Mouse (Mus musculus): ENCODE measurements around the gene D630003M21Rik.

Gene D630003M21Rik

DNA sequence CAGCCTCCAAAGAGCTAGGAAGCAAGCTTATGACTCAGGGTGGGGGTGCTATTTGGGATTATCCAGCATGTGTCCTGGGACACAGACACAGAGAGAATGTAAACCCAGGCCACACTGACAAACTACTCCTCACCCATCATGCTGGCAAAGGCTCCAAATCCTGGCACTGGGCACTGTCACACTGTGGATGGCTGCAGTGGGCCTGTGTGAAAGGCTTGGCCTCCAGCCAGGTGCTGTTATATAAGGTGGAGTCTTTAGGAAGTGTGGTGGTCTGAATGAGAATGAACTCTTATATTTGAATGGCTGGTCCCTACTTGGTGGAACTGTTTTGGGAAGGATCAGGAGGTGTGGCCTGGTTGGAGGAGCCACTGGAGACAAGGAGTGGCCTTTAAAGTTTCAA lies 7.7 kb upstream of the D630003M21Rik start:
- DNase-seq (ENCODE audit: low spot score in 2 of 2): no peak

DNA sequence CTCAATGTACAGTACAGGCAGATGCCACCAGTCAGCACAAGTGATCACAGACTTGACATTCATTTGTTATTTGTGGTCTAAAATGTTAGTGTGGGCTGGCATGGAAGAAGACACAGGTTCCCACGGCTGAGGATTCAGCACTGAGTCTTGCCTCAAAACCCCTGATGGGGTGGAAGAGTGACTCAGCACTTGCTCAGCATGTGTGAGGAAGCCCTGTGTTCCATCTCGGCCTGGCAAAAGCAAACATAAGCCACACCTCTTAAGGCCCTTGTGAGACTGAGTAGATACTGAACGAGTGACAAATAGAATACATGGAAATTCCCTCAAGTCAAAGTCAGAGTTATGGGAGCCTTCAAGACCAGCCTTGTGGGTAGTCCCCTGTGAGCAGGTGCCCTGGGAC lies 4.1 kb upstream of the D630003M21Rik start:
- no peak for DNase-seq (ENCODE audit: low spot score in 2 of 2)

DNA sequence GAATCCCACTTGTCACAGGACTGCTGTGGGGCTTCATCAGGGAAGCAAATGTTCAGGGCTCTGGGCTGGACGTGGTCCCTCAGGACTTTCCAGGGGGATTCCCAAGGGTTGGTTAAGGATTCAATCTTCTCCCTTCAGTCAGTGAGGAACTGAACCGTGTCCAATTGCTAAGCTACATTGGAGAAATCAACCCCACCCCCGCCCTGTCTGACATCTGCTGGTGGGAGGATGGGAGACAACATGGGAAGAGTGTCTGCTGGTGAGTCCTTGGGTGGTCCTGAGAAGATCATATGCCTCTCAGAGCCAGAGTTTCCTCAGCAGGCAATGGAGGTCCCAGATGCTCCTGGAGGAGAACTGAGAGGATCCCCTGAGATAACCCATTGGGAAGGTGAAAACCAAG lies 3.4 kb upstream of the D630003M21Rik start:
- no peak for DNase-seq (ENCODE audit: low spot score in 2 of 2)

DNA sequence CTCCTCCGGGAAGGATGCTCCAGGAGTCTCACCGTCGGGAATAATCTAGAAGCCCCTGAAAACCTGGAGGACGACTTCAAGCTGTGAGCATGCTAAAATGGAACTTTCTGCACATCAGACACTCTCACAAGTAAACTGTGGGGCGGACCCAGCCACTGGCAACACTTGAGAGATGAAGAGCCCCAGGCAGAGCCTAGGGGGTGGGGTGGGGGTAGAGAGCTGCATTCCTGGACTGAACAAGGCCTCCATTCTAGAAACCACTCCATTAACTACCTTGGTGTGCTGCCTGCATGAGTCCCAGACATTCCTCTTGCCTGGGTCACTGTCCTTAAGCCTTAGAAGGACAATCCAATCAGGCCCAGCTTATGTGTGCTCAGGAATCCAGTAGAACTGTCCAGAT lies 2.0 kb upstream of the D630003M21Rik start:
- no peak for DNase-seq (ENCODE audit: low spot score in 2 of 2)

- DNase-seq (ENCODE audit: low spot score in 2 of 2): no peak
Measured at GRCm38 (mm10) chr2:158230617-158231016, 1.6 kb upstream of the D630003M21Rik start.

DNA sequence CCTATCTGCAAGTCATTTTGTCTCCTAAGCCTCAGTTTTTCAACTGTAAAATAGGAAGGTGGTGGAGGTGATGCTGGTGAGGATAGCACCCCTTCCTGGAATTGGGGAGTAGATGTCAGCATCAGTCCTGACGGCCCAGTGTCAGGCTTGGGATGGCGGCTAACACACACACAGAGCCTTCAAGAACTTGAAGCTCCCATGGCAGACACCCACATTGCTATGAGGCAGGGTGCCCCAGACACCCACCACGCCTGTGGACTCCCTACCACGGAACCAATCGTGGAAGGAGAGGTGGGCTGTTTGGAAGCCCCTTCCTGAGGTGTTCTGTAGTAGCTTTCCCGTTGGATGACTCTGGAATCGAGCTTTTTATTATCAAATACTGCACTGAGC lies 476 bp upstream of the D630003M21Rik start:
- DNase-seq (ENCODE audit: low spot score in 2 of 2): no peak

DNA sequence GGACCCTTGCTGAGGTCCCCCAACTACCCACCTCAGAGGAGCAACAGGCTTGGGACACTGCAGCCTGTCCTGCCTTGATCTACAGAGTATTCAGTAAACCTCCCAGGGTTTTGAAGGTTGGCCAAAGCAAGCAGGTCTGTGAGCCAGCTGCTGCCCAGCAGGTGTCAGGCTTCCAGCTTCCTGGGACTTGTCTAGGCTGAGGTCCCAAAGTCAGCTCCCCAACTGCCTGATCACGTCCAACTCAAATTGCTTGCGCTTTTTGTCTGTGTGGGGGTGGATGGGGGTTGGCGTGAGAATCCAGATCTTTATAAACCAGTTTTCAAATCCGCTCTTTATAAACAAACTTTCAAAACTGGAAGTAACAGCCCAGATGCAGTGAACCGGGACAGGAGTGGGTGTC lies 3.7 kb downstream of the D630003M21Rik start:
- DNase-seq (ENCODE audit: low spot score in 2 of 2): peak in 1 of 2 experiments; percentile 51

DNA sequence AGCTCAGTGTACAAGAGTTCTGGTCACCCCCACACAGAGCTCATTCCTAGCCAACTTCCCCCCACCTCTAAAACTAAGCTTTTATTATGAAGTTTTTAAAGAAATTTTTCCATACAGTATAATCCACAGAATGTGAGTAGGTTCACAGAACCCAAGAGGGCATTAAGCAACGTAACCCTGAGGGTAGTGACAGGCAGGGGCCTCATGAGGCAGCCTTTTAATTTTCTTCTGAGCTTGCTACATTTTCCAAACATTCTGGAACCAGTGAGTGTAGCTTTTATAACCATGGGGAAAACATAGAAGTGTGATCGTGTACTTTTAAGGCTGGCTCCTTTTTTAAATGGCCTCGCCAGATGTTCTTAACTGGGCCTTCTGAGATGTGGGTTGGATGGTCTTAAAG lies 5.5 kb downstream of the D630003M21Rik start:
- no peak for DNase-seq (ENCODE audit: low spot score in 2 of 2)

GRCm38 (mm10) chr2:158222664-158223063 lies 6.4 kb downstream of the D630003M21Rik start:
- DNase-seq (ENCODE audit: low spot score in 2 of 2): peak in 1 of 2 experiments; percentile 64

DNA sequence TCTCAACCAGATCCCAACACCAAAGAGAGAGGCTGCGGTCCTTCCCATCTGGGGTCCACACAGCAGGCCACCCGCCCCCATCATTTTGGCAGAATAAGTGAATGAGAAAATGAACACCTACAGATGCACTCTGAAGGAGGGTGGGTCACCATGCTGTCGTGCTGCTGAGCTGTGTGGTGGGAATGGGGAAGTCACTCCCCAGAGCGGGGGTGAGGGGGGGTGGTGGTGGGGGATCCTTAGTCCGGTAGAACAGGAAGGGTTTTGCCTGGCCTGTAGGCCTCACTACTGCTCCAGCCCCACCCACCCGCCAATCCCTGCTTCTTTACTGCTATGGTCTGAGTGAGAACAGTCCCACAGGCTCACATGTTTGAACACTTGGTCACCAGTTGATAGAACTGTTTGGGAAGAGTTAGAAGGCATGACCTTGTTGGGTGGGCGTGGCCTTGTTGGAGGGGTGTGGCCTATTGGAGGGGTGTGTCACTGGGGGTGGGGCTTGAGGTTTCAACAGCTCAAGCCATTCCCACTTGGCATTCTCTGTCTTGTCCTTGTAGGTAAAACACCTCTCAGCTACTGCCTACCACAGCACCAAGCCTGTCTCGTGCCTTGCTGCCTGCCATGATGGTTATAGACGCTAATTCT lies 7.5 kb downstream of the D630003M21Rik start:
- DNase-seq (ENCODE audit: low spot score in 2 of 2): no peak

DNA sequence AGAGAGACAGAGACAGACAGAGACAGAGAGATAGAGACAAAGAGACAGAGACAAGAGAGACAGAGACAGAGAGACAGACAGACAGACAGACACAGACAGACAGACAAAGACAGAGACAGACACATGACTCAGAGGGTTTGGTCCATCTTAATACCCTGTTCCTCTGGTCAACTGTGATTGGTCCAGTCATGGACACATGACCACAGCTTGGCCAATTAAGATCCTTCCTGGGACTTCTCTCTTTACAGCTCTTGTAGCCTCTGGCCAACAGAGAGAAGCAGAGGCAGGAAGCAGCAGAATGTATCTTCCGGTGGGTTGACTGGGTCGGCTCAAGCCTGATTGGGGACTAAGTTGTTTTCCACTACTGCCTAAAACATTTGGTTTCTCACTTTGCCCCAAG lies 9.5 kb downstream of the D630003M21Rik start:
- DNase-seq (ENCODE audit: low spot score in 2 of 2): no peak

DNA sequence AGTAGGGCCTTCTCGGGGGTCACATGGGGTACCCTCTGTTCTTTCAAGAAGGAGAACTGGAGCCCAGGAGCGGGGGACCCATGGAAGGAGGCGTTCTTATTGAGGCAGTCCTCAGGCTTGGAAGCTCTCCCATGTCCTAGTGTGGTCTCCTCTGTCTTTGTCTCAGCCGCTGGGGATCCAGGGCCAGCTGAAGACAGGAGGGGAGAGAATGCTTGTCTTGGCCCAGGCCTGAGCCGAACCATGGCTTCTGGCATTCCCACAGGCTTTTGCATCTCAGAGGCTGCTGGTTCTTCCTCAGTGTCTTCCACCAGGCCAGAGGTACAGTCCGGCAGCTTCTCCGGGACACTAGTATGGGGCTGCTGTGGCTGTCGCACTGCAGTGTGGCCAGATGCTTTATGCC lies 12.5 kb downstream of the D630003M21Rik start:
- DNase-seq (ENCODE audit: low spot score in 2 of 2): peak in 1 of 2 experiments; percentile 43

GRCm38 (mm10) chr2:158215283-158216117 lies 13.5 kb downstream of the D630003M21Rik start:
- peak; percentile 64 to 68 for DNase-seq (ENCODE audit: low spot score in 2 of 2)

DNA sequence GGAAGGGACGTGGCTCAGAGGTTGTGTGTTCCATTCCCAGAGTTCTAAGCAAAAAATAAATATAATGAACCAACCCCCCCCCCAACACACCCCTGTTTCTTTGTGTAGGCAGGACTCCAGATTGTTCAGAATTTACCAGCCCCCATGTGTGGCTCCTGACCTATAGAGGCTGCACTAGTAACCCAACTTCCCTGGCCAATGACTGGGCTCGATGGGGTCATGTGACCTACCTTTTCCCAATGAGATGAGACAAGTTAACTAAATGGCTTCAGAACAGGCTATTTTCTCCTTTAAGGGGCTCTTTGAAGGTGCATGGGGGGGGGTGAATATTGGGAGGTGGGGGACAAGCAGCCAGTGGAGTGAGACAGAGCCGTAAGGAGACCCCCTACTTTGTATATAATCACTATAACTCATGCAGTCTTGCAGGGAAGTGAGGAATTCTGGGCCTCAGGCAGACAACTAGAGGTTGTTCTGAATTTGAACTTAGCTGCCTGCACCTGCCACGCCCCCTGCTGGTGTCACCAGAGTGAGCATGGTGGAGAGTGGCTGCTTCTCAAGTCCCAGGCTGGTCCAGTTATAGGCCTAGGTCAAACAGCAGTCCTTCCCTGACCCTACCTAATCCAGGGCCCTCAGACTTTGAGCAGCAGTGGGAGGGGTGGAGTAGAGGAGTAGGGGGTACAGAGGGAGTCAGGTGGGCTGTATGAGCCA lies 17.1 kb downstream of the D630003M21Rik start:
- DNase-seq (ENCODE audit: low spot score in 2 of 2): no peak

DNA sequence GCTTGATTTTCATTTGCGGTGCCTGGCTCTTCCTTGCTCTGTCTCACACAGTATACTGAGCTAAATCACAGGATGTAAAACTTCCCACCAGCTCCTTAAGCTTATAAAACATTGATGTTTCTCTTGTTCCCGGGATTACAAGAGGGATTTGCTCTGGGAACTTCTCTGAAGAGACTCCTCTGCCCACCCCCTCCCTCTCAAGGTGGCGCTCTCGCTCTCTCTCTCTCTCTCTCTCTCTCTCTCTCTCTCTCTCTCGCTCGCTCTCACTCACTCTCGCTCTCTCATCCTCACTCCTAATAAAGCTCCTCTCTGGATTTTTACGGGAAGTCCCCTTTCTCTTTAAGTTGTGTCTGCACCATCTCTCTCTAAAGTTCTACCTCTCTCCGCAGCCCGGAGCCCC lies 18.1 kb downstream of the D630003M21Rik start:
- DNase-seq (ENCODE audit: low spot score in 2 of 2): no peak

- DNase-seq (ENCODE audit: low spot score in 2 of 2): no peak
Measured at GRCm38 (mm10) chr2:158210503-158210902, 18.5 kb downstream of the D630003M21Rik start.

- DNase-seq (ENCODE audit: low spot score in 2 of 2): no peak
Measured at GRCm38 (mm10) chr2:158209776-158210175, 19.2 kb downstream of the D630003M21Rik start.

GRCm38 (mm10) chr2:158207848-158208247 lies 21.2 kb downstream of the D630003M21Rik start:
- DNase-seq (ENCODE audit: low spot score in 2 of 2): peak; percentile 52 to 73

DNA sequence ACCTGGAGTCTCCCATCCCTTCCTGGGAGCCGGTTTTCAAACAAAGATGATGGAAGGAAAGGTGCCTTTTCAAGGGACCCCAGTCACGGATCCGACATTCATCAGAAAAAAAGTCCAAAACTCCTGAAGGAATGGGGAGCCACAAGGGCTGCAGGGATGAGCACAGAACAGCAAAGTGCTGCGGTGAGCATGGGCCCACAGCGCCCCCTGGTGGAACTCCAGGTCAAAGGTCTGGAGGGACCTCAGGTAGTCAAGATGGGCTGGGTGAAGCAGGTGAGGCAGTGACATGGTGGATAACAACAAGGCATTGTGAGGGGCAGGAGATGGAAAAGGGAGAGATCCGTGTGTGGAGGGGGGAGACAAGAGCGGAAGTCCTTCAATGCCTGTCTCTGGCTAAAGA lies 24.9 kb downstream of the D630003M21Rik start:
- DNase-seq (ENCODE audit: low spot score in 2 of 2): peak; percentile 71 to 88

- no peak for DNase-seq (ENCODE audit: low spot score in 2 of 2)
Measured at GRCm38 (mm10) chr2:158203686-158204085, 25.3 kb downstream of the D630003M21Rik start.

- no peak for DNase-seq (ENCODE audit: low spot score in 2 of 2)
Measured at GRCm38 (mm10) chr2:158199281-158199680, 29.7 kb downstream of the D630003M21Rik start.

GRCm38 (mm10) chr2:158198861-158199260 lies 30.2 kb downstream of the D630003M21Rik start:
- no peak for DNase-seq (ENCODE audit: low spot score in 2 of 2)

- no peak for DNase-seq (ENCODE audit: low spot score in 2 of 2)
Measured at GRCm38 (mm10) chr2:158197971-158198370, 31.1 kb downstream of the D630003M21Rik start.

All from urinary bladder, postnatal 4 days (tissue).